Mouse (Mus musculus) MEL (cell line): ENCODE measurements around the gene Actn2. TPM values are rescaled to one million over a fixed set of nuclear protein-coding genes. Genes with fewer than 3 reads are reported as not detected.

Experiments
- DNase-seq: peaks from one replicate; pipeline ENCODE4 v3.0.0; 2011; ENCODE audit warnings: low read depth, low spot score
- H3K27ac ChIP-seq: 2 replicates; pipeline ENCODE4 v1.5.1; 2012; ENCODE audit warnings: low read depth, mild to moderate bottlenecking, control low read depth, low read length, moderate library complexity; ENCODE audit not compliant: control insufficient read depth
- H3K27me3 ChIP-seq, 2 experiments: fragments of 150-350 bp in 1 of 2; sonication (generic) in 1 of 2; 2 replicates each; pipeline ENCODE4 v1.6.1; 2012; ENCODE audit warnings: low read length in 2 of 2, mild to moderate bottlenecking in 2 of 2, improper control_type of control experiment in 1 of 2, moderate library complexity in 1 of 2; ENCODE audit not compliant: insufficient read depth in 2 of 2, control insufficient read depth in 1 of 2
- H3K36me3 ChIP-seq, 2 experiments: 2 replicates each; pipeline ENCODE4 v1.6.1; 2012 to 2014; ENCODE audit warnings: low read length in 2 of 2, improper control_type of control experiment in 1 of 2, inconsistent platforms in 1 of 2, mild to moderate bottlenecking in 1 of 2; ENCODE audit not compliant: insufficient read depth in 2 of 2, control insufficient read depth in 1 of 2
- H3K4me1 ChIP-seq, 2 experiments: fragments of 150-350 bp in 1 of 2; sonication (generic) in 1 of 2; 2 replicates each; pipeline ENCODE4 v1.6.1; 2012; ENCODE audit warnings: low read length in 2 of 2, improper control_type of control experiment in 1 of 2, mild to moderate bottlenecking in 1 of 2; ENCODE audit not compliant: insufficient read depth in 2 of 2, control insufficient read depth in 1 of 2
- H3K4me3 ChIP-seq, 2 experiments: fragments of 150-350 bp in 1 of 2; sonication (generic) in 1 of 2; 2 replicates each; pipeline ENCODE4 v1.5.1; 2012; ENCODE audit warnings: low read depth in 2 of 2, low read length in 2 of 2, mild to moderate bottlenecking in 2 of 2, moderate library complexity in 2 of 2, control low read depth in 1 of 2, improper control_type of control experiment in 1 of 2; ENCODE audit not compliant: control insufficient read depth in 1 of 2, insufficient read depth in 1 of 2
- H3K79me2 ChIP-seq: 2 replicates; pipeline ENCODE4 v1.6.1; 2012; ENCODE audit warnings: mild to moderate bottlenecking, low read length, moderate library complexity; ENCODE audit not compliant: control insufficient read depth, poor library complexity, insufficient read depth
- H3K9ac ChIP-seq: 2 replicates; pipeline ENCODE4 v1.6.1; 2012; ENCODE audit warnings: low read depth, mild to moderate bottlenecking, control low read depth, low read length, moderate library complexity; ENCODE audit not compliant: control insufficient read depth, poor library complexity, severe bottlenecking
- H3K9me3 ChIP-seq: fragments of 150-350 bp; sonication (generic); replicated peaks from 2 replicates; pipeline ENCODE4 v1.6.1; 2012; ENCODE audit warnings: mild to moderate bottlenecking, low read length, improper control_type of control experiment, moderate library complexity; ENCODE audit not compliant: insufficient read depth
- CHD2 ChIP-seq: IDR thresholded peaks from 2 replicates; pipeline ENCODE4 v1.6.1; 2011; ENCODE audit warnings: low read length, improper control_type of control experiment
- CTCF ChIP-seq, 3 experiments: IDR thresholded peaks in 2 of 3; conservative IDR thresholded peaks in 1 of 3; 2 replicates each; pipeline ENCODE4 v1.5.1; 2011 to 2012; ENCODE audit warnings: low read length in 3 of 3, low read depth in 2 of 3, mild to moderate bottlenecking in 2 of 3, improper control_type of control experiment in 1 of 3, inconsistent platforms in 1 of 3, mixed read lengths in 1 of 3, moderate library complexity in 1 of 3; ENCODE audit not compliant: control insufficient read depth in 1 of 3, insufficient read depth in 1 of 3, poor library complexity in 1 of 3, severe bottlenecking in 1 of 3
- ETS1 ChIP-seq: IDR thresholded peaks from 2 replicates; pipeline ENCODE4 v1.6.1; 2012; ENCODE audit warnings: low read depth, mild to moderate bottlenecking, inconsistent platforms, low read length, improper control_type of control experiment, moderate library complexity
- GABPA ChIP-seq: IDR thresholded peaks from 2 replicates; pipeline ENCODE4 v1.6.1; 2012; ENCODE audit warnings: low read depth, mild to moderate bottlenecking, inconsistent platforms, low read length, improper control_type of control experiment, moderate library complexity
- HCFC1 ChIP-seq: IDR thresholded peaks from 2 replicates; pipeline ENCODE4 v1.6.1; 2012; ENCODE audit warnings: low read depth, mild to moderate bottlenecking, inconsistent platforms, low read length, improper control_type of control experiment, moderate library complexity
- MEF2A ChIP-seq: IDR thresholded peaks from 2 replicates; pipeline ENCODE4 v1.6.1; 2014; ENCODE audit warnings: low read depth, mild to moderate bottlenecking, inconsistent platforms, low read length, improper control_type of control experiment; ENCODE audit not compliant: poor library complexity, insufficient replicate concordance, severe bottlenecking; ENCODE audit errors: extremely low read depth
- NELFE ChIP-seq: IDR thresholded peaks from 2 replicates; pipeline ENCODE4 v1.6.1; 2011; ENCODE audit warnings: low read depth, low read length, improper control_type of control experiment
- NRF1 ChIP-seq: IDR thresholded peaks from 2 replicates; pipeline ENCODE4 v1.6.1; 2014; ENCODE audit warnings: low read depth, mild to moderate bottlenecking, inconsistent platforms, low read length, improper control_type of control experiment, moderate library complexity; ENCODE audit not compliant: poor library complexity, insufficient read depth, severe bottlenecking
- POLR2AphosphoS2 ChIP-seq: IDR thresholded peaks from 2 replicates; pipeline ENCODE4 v1.6.1; 2011; ENCODE audit warnings: low read length, improper control_type of control experiment
- RCOR1 ChIP-seq: IDR thresholded peaks from 2 replicates; pipeline ENCODE4 v1.6.1; 2012; ENCODE audit warnings: low read depth, mild to moderate bottlenecking, inconsistent platforms, low read length, improper control_type of control experiment
- SMC3 ChIP-seq: IDR thresholded peaks from 2 replicates; pipeline ENCODE4 v1.6.1; 2011; ENCODE audit warnings: low read depth, low read length, improper control_type of control experiment
- TBP ChIP-seq: IDR thresholded peaks from 2 replicates; pipeline ENCODE4 v1.8.0; 2011; ENCODE audit warnings: low read depth, low read length, improper control_type of control experiment
- TCF12 ChIP-seq: IDR thresholded peaks from 2 replicates; pipeline ENCODE4 v1.6.1; 2014; ENCODE audit warnings: low read depth, mild to moderate bottlenecking, inconsistent platforms, low read length, improper control_type of control experiment, moderate library complexity
- UBTF ChIP-seq: IDR thresholded peaks from 2 replicates; pipeline ENCODE4 v1.6.1; 2012; ENCODE audit warnings: low read depth, mild to moderate bottlenecking, inconsistent platforms, low read length, improper control_type of control experiment, moderate library complexity, borderline replicate concordance; ENCODE audit not compliant: insufficient read depth
- USF2 ChIP-seq, 2 experiments: IDR thresholded peaks; 2 replicates each; pipeline ENCODE4 v1.6.1; 2011 to 2012; ENCODE audit warnings: improper control_type of control experiment in 2 of 2, low read length in 2 of 2, borderline replicate concordance in 1 of 2, inconsistent platforms in 1 of 2, low read depth in 1 of 2, mild to moderate bottlenecking in 1 of 2; ENCODE audit not compliant: insufficient read depth in 1 of 2
- polyA plus RNA-seq, 2 experiments: library from polyadenylated mRNA; stranded (reverse) in 1 of 2; unstranded in 1 of 2; fragments of >175 nt in 1 of 2; fragments of >200 nt in 1 of 2; gene quantifications; 2 replicates each; pipeline versions ENCODE4 v1.2.1 to v1.2.4; 2012; ENCODE audit warnings: low replicate concordance in 2 of 2, low read depth in 1 of 2; ENCODE audit not compliant: insufficient read length in 2 of 2, insufficient read depth in 1 of 2, missing spikeins in 1 of 2
- total RNA-seq: library from RNA; depleted of rRNA; stranded (reverse); fragments of 300-350 nt; gene quantifications from 2 replicates; pipeline ENCODE4 v1.2.3, GENCODE M21; 2012

Actn2 gene
- total and polyA plus RNA-seq, 3 experiments: not detected

- peaks cover 0 to 30% of the 10 kb centered on the region in 2 experiments; a peak in 2 of 4 replicates for H3K36me3 ChIP-seq
These were observed 108.4 kb downstream of the Actn2 start for GRCm38 (mm10) chr13:12232141-12232540.

GRCm38 (mm10) chr13:12228248-12228647 is 112.3 kb downstream of the Actn2 start:
- H3K9ac ChIP-seq: no peak overlapping the region
- DNase-seq: no peak
- no peaks in the 10 kb centered on the region for H3K9me3 ChIP-seq
- no peaks in the 10 kb centered on the region for H3K27me3 ChIP-seq
- H3K27ac ChIP-seq: no peak overlapping the region
- no peak overlapping the region for H3K4me3 ChIP-seq
- TF ChIP-seq RCOR1: no peak
- no peak for TF ChIP-seq TBP
- TF ChIP-seq SMC3: no peak
- no peak for TF ChIP-seq USF2 (IDR thresholded peaks at IDR 0.05; ENCODE audit: borderline replicate concordance in 1 of 2, insufficient read depth in 1 of 2, low read depth in 1 of 2, low read length in 2 of 2)
- TF ChIP-seq CTCF (IDR thresholded peaks at IDR 0.05 in 2 of 3, conservative IDR thresholded peaks at IDR 0.05 in 1 of 3; ENCODE audit: control insufficient read depth in 1 of 3, insufficient read depth in 1 of 3, low read depth in 2 of 3, low read length in 3 of 3, poor library complexity in 1 of 3, severe bottlenecking in 1 of 3): no peak
- no peak for TF ChIP-seq POLR2AphosphoS2
- TF ChIP-seq HCFC1: no peak
- no peak for TF ChIP-seq NRF1
- TF ChIP-seq TCF12: no peak
- TF ChIP-seq, all 39 proteins: peak for 0
- H3K36me3 ChIP-seq: peaks cover 0 to 29% of the 10 kb centered on the region in 2 experiments; a peak in 2 of 4 replicates
- no peaks in the 10 kb centered on the region for H3K79me2 ChIP-seq
- no peaks in the 10 kb centered on the region for H3K4me1 ChIP-seq

More at GRCm38 (mm10) chr13:12232141-12232540, 108.4 kb downstream of the Actn2 start:
- TF ChIP-seq MEF2A (no peak), GABPA (no peak), CTCF (IDR thresholded peaks at IDR 0.05 in 2 of 3, conservative IDR thresholded peaks at IDR 0.05 in 1 of 3; ENCODE audit: control insufficient read depth in 1 of 3, insufficient read depth in 1 of 3, low read depth in 2 of 3, low read length in 3 of 3, poor library complexity in 1 of 3, severe bottlenecking in 1 of 3) (no peak), ETS1 (no peak)
- Histone ChIP-seq H3K4me1 (no peaks in the 10 kb centered on the region), H3K27me3 (no peaks in the 10 kb centered on the region), H3K9ac (no peak overlapping the region), H3K27ac (no peak overlapping the region), H3K9me3 (no peaks in the 10 kb centered on the region), H3K79me2 (no peaks in the 10 kb centered on the region), H3K4me3 (no peak overlapping the region)
- no peak for DNase-seq

- Histone ChIP-seq H3K36me3 (peaks cover 0 to 27% of the 10 kb centered on the region in 2 experiments; a peak in 2 of 4 replicates), H3K79me2 (no peaks in the 10 kb centered on the region), H3K27ac (no peak overlapping the region), H3K4me1 (no peaks in the 10 kb centered on the region), H3K27me3 (no peaks in the 10 kb centered on the region), H3K9ac (no peak overlapping the region), H3K4me3 (no peak overlapping the region), H3K9me3 (no peaks in the 10 kb centered on the region)
- no peak for DNase-seq
- TF ChIP-seq USF2 (IDR thresholded peaks at IDR 0.05; ENCODE audit: borderline replicate concordance in 1 of 2, insufficient read depth in 1 of 2, low read depth in 1 of 2, low read length in 2 of 2) (no peak), GABPA (no peak), MEF2A (no peak), UBTF (no peak), CHD2 (no peak), NELFE (no peak)
These were observed 113.0 kb downstream of the Actn2 start for GRCm38 (mm10) chr13:12227606-12228005.
